Mouse (Mus musculus) olfactory bulb, adult 2 months (tissue): ENCODE results near the gene Ppp1r1c. TPM values are rescaled to one million over a fixed set of nuclear protein-coding genes. Genes with fewer than 3 reads are reported as not detected.
"Not testable (repeated sequence)": the region's sequence is repeated elsewhere in the genome, so short reads cannot be mapped to it uniquely, and the experiment has no call there.

Source experiments
- H3K27ac ChIP-seq: fragments of 200-500 bp; 2 replicates; pipeline ENCODE4 v1.5.1; 2012; ENCODE audit warnings: low read depth, low read length; ENCODE audit not compliant: insufficient read depth
- H3K4me1 ChIP-seq: fragments of 200-500 bp; 2 replicates; pipeline ENCODE4 v1.6.1; 2012; ENCODE audit warnings: low read length; ENCODE audit not compliant: control insufficient read depth, insufficient read depth
- H3K4me3 ChIP-seq: fragments of 200-500 bp; 2 replicates; pipeline ENCODE4 v1.5.1; 2012; ENCODE audit warnings: mild to moderate bottlenecking, low read depth, low read length, moderate library complexity; ENCODE audit not compliant: insufficient read depth
- CTCF ChIP-seq: fragments of 200-500 bp; IDR thresholded peaks from 2 replicates; pipeline ENCODE4 v1.5.1; 2012; ENCODE audit warnings: low read depth, mild to moderate bottlenecking, low read length, moderate library complexity; ENCODE audit not compliant: insufficient read depth
- POLR2A ChIP-seq: fragments of 200-500 bp; IDR thresholded peaks from 2 replicates; pipeline ENCODE4 v1.6.1; 2012; ENCODE audit warnings: mild to moderate bottlenecking, low read depth, low read length, moderate library complexity; ENCODE audit not compliant: insufficient read depth
- WGBS: fragments of 180-500 bp; shearing (Covaris S2); methylation state at CpG from one replicate; pipeline ENCODE4 v1.1.7; 2018; 5-methylcytosine and 5-hydroxymethylcytosine counted together
- polyA plus RNA-seq: library from polyadenylated mRNA; stranded (reverse); fragments of >200 nt; gene quantifications from 2 replicates; pipeline ENCODE4 v1.2.4, GENCODE M21; 2012; ENCODE audit warnings: low replicate concordance; ENCODE audit not compliant: missing spikeins, insufficient read depth, insufficient read length

Gene Ppp1r1c
- polyA plus RNA-seq, 1 experiment = not detected

- WGBS = 76% methylated on average over 3 of the region's 3 CpGs
- no peak overlapping the region for H3K4me3 ChIP-seq
- no peaks in the 10 kb centered on the region for H3K4me1 ChIP-seq
- H3K27ac ChIP-seq = no peak overlapping the region
- no peak for TF ChIP-seq POLR2A
- no peak for TF ChIP-seq CTCF
Observed at GRCm38 (mm10) chr2:79815708-79816484, 108.3 kb downstream of the Ppp1r1c start.

GRCm38 (mm10) chr2:79819543-79819942, 112.0 kb downstream of the Ppp1r1c start:
- TF ChIP-seq CTCF = no peak
- TF ChIP-seq POLR2A = no peak
- Histone ChIP-seq H3K4me3 (no peak overlapping the region), H3K27ac (no peak overlapping the region), H3K4me1 (no peaks in the 10 kb centered on the region)
- WGBS = 88% methylated on average over 3 of the region's 3 CpGs

GRCm38 (mm10) chr2:79825853-79826252, 118.3 kb downstream of the Ppp1r1c start:
- no peak overlapping the region for H3K4me3 ChIP-seq
- no peak overlapping the region for H3K27ac ChIP-seq
- no peaks in the 10 kb centered on the region for H3K4me1 ChIP-seq
- WGBS = 95% methylated on average over 4 of the region's 4 CpGs
- TF ChIP-seq POLR2A (no peak), CTCF (no peak)

GRCm38 (mm10) chr2:79839090-79839489, 131.5 kb downstream of the Ppp1r1c start:
- Histone ChIP-seq H3K4me3 (no peak overlapping the region), H3K27ac (no peak overlapping the region), H3K4me1 (no peaks in the 10 kb centered on the region)
- TF ChIP-seq CTCF (no peak), POLR2A (no peak)
- WGBS = 87% methylated on average over 6 of the region's 6 CpGs

- Histone ChIP-seq H3K4me3 (no peak overlapping the region), H3K4me1 (no peaks in the 10 kb centered on the region), H3K27ac (no peak overlapping the region)
- no peak for TF ChIP-seq POLR2A
- TF ChIP-seq CTCF = no peak
- 72% methylated on average over 5 of the region's 5 CpGs for WGBS
Observed at GRCm38 (mm10) chr2:79839513-79839912, 131.9 kb downstream of the Ppp1r1c start.

GRCm38 (mm10) chr2:79847396-79847795, 139.8 kb downstream of the Ppp1r1c start:
- H3K27ac ChIP-seq, H3K4me3 ChIP-seq, H3K4me1 ChIP-seq: not testable (repeated sequence)
- 90% methylated on average over 13 of the region's 13 CpGs for WGBS

- no peaks in the 10 kb centered on the region for H3K4me1 ChIP-seq
- WGBS = 95% methylated on average over 1 of the region's 1 CpGs
- TF ChIP-seq POLR2A = no peak
- TF ChIP-seq CTCF = no peak
- H3K4me3 ChIP-seq = no peak overlapping the region
- no peak overlapping the region for H3K27ac ChIP-seq
Observed at GRCm38 (mm10) chr2:79856874-79857273, 149.3 kb downstream of the Ppp1r1c start.

GRCm38 (mm10) chr2:79865275-79865999, 157.9 kb downstream of the Ppp1r1c start:
- no peak for TF ChIP-seq CTCF
- TF ChIP-seq POLR2A = no peak
- WGBS = 31% methylated on average over 9 of the region's 9 CpGs

More at GRCm38 (mm10) chr2:79865275-79865999, 157.9 kb downstream of the Ppp1r1c start:
- Histone ChIP-seq H3K4me1 (no peaks in the 10 kb centered on the region), H3K4me3 (no peak overlapping the region), H3K27ac (no peak overlapping the region)

Other genes with a start within 250 kb of the Ppp1r1c start
- not detected in 2 replicates for gene Itprid2, start 72.4 kb upstream of the Ppp1r1c start, polyA plus RNA-seq